Mouse (Mus musculus) neutrophil, adult 65 days (primary cell): ENCODE measurements around the gene Cyp3a41b. TPM values are rescaled to one million over a fixed set of nuclear protein-coding genes. Genes with fewer than 3 reads are reported as not detected.

Experiments used
- total RNA-seq: library from RNA; stranded (reverse); gene quantifications from 2 replicates; pipeline ENCODE4 v1.2.4, GENCODE M21; 2023

The Cyp3a41b gene
- not detected in 2 replicates for total RNA-seq

GRCm38 (mm10) chr5:145584630-145585029 lies at the start of gene Cyp3a41b:
TSS of gene Cyp3a41b (minus strand) at chr5:145584730.

Other genes starting within 250 kb of the Cyp3a41b start
- not detected in 2 replicates for gene Cyp3a57, start 239.5 kb downstream of the Cyp3a41b start, total RNA-seq
- gene Cyp3a16, start 115.0 kb downstream of the Cyp3a41b start, total RNA-seq, result not detected in 2 replicates
- gene Cyp3a41a, start 135.4 kb upstream of the Cyp3a41b start, total RNA-seq, result not detected in 2 replicates
- gene Cyp3a44, start 221.1 kb upstream of the Cyp3a41b start, total RNA-seq, result not detected in 2 replicates